ENCODE assay signal across 8 mouse cellular contexts in the genomic region with DNA sequence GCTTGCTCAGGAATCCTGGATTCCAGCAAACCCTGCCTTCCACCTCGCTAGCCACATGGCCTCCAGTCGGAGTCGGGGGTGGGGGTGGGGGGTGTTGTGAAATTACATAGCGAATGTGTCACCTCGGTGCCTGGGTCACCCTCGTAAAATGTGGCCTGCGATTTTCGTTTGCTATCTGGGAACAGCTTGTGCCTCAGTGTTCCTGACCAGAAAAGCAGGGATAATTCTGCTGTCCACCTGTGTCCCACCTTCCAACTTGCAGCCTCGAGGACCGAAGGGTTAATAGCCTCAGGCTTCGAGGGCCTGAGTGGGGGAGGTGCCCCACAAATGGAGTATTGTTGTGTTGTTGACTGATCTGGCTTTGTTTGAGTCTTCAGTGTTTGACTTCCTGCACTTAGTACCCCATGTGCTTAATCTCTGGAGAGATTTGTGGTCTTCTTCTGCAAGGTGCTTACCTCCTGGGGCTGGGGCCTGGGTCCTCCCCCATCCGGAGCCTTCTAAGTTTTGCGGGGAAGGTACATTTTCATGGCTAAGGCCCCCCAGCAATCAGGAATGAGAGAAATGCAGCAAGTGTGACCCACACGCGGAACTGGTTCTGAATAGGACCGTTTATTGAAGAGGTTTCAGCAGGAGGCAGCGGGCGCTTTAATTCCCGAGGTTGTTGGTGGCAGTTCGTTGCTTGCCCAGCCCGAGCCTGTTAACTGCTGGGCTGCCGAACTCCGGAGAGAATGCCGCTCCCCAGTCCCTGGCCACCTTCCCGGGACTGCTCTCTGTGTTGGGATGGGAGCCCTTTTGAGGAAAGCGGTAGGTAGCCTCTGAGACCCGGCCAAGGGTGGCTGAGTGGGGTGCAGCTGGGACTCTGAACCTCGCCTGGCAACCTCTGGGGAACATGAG. TPM values are rescaled to one million over a fixed set of nuclear protein-coding genes. Genes with fewer than 3 reads are reported as not detected.
DNase-seq lines count a peak whose midpoint lies in the region; ATAC-seq lines count a peak whose summit lies in the region.

No protein-coding gene starts in this region.

- H3K4me2 ChIP-seq in embryonic facial prominence, embryonic 11.5 days (ENCODE audit: low read depth, low read length): peak overlapping the region; percentile 19
- H3K4me2 ChIP-seq in hindbrain, embryonic 13.5 days: peak overlapping the region; percentile 51

- H3K27ac ChIP-seq in embryonic facial prominence, embryonic 11.5 days (replicated peaks; ENCODE audit: low read depth, low read length): peak overlapping the region; percentile 53; the same call in 1 of the 2 replicates
- H3K27ac ChIP-seq in hindbrain, embryonic 13.5 days: 0 out of 2 replicates have a peak overlapping the region, but pooled peaks have one; percentile 36
- H3K27ac ChIP-seq in limb, embryonic 10.5 days: peak overlapping the region; percentile 78

- peaks cover 5% of the 10 kb centered on the region for H3K4me1 ChIP-seq in embryonic facial prominence, embryonic 11.5 days (ENCODE audit: control insufficient read depth, insufficient read depth, low read length)
- H3K4me1 ChIP-seq in hindbrain, embryonic 13.5 days (replicated peaks): peaks cover 21% of the 10 kb centered on the region
- H3K4me1 ChIP-seq in limb, embryonic 10.5 days: peaks cover 41% of the 10 kb centered on the region

- no peaks in the 10 kb centered on the region for H3K9me3 ChIP-seq in embryonic facial prominence, embryonic 11.5 days (replicated peaks; ENCODE audit: control insufficient read depth, low read length)
- no peaks in the 10 kb centered on the region for H3K9me3 ChIP-seq in hindbrain, embryonic 13.5 days
- H3K9me3 ChIP-seq in limb, embryonic 10.5 days (replicated peaks): no peaks in the 10 kb centered on the region

- no peaks in the 10 kb centered on the region for H3K36me3 ChIP-seq in embryonic facial prominence, embryonic 11.5 days (replicated peaks; ENCODE audit: control insufficient read depth, insufficient read depth, low read depth, low read length)
- H3K36me3 ChIP-seq in hindbrain, embryonic 13.5 days: no peaks in the 10 kb centered on the region
- no peaks in the 10 kb centered on the region for H3K36me3 ChIP-seq in limb, embryonic 10.5 days

- no peak for DNase-seq in frontal cortex, postnatal 14 days (ENCODE audit: low spot score in 2 of 2)
- peak; percentile 56 for DNase-seq in ES-CJ7 (ENCODE audit: low read depth, low spot score)
- peak; percentile 44 for DNase-seq in embryonic facial prominence, embryonic 11.5 days (ENCODE audit: low spot score)
- DNase-seq in limb, embryonic 10.5 days (ENCODE audit: low spot score): peak; percentile 61
- DNase-seq in retina, postnatal 1 day: peak; percentile 50
- DNase-seq in spleen, postnatal 4 days (ENCODE audit: low spot score in 2 of 2): no peak

- peaks cover 2% of the 10 kb centered on the region; the same call in 1 of the 2 replicates for H3K27me3 ChIP-seq in embryonic facial prominence, embryonic 11.5 days (ENCODE audit: control insufficient read depth, insufficient read depth, low read length)
- peaks cover 41% of the 10 kb centered on the region for H3K27me3 ChIP-seq in hindbrain, embryonic 13.5 days
- H3K27me3 ChIP-seq in limb, embryonic 10.5 days (ENCODE audit: low read depth, poor library complexity, severe bottlenecking): peaks cover 17% of the 10 kb centered on the region

- no peak overlapping the region for H3K4me3 ChIP-seq in embryonic facial prominence, embryonic 11.5 days (ENCODE audit: low read depth, low read length)
- peak overlapping the region; percentile 25 for H3K4me3 ChIP-seq in hindbrain, embryonic 13.5 days
- H3K4me3 ChIP-seq in limb, embryonic 10.5 days: peak overlapping the region; percentile 40

- ATAC-seq in frontal cortex, adult (ENCODE audit: low TSS enrichment): 0 out of 2 replicates have a peak, but pooled peaks have one; percentile 22
- no peak for ATAC-seq in embryonic facial prominence, embryonic 11.5 days (replicated peaks; ENCODE audit: insufficient number of reproducible peaks, low FRiP score, low TSS enrichment, low read depth)
- no peak for ATAC-seq in hindbrain, embryonic 13.5 days (ENCODE audit: low FRiP score)

- peak overlapping the region; percentile 30 for H3K9ac ChIP-seq in embryonic facial prominence, embryonic 11.5 days (replicated peaks; ENCODE audit: low read length)
- peak overlapping the region; percentile 51; the same call in 1 of the 2 replicates for H3K9ac ChIP-seq in hindbrain, embryonic 13.5 days

- 5% methylated on average over 28 of the region's 28 CpGs for WGBS in embryonic facial prominence, embryonic 11.5 days
- 6% methylated on average over 28 of the region's 28 CpGs for WGBS in hindbrain, embryonic 13.5 days
- WGBS in limb, embryonic 10.5 days: 7% methylated on average over 28 of the region's 28 CpGs

RNA-seq across cellular contexts. Expression of gene Plekhg3, which starts 15.9 kb away (rescaled TPM):
- polyA plus RNA-seq in embryonic facial prominence, embryonic 11.5 days (2014; fragmentation: Nextera tagmentation; extraction: Ambion mirVana): 2.0 and 2.1 TPM in 2 replicates
- polyA plus RNA-seq in hindbrain, embryonic 13.5 days (2015; fragmentation: Nextera tagmentation; extraction: Ambion mirVana): 1.6 and 2.1 TPM in 2 replicates
- polyA plus RNA-seq in limb, embryonic 10.5 days (2016; fragmentation: Nextera tagmentation; extraction: Ambion mirVana): 5.7 and 6.2 TPM in 2 replicates

Comparison
In these comparisons a context has a peak if more than half of its experiments do, and no peak if none do; other contexts are left out.
1. DNase-seq: peak in ES-CJ7 (single experiment), embryonic facial prominence, embryonic 11.5 days (single experiment), limb, embryonic 10.5 days (single experiment) and retina, postnatal 1 day (single experiment); none in frontal cortex, postnatal 14 days (0 of 2) and spleen, postnatal 4 days (0 of 2).
2. Peak in every context shown above with its lines, with median percentiles within 50 percentile points of each other: H3K27ac ChIP-seq.